ENCODE assay signal across 7 mouse cellular contexts in the genomic region with DNA sequence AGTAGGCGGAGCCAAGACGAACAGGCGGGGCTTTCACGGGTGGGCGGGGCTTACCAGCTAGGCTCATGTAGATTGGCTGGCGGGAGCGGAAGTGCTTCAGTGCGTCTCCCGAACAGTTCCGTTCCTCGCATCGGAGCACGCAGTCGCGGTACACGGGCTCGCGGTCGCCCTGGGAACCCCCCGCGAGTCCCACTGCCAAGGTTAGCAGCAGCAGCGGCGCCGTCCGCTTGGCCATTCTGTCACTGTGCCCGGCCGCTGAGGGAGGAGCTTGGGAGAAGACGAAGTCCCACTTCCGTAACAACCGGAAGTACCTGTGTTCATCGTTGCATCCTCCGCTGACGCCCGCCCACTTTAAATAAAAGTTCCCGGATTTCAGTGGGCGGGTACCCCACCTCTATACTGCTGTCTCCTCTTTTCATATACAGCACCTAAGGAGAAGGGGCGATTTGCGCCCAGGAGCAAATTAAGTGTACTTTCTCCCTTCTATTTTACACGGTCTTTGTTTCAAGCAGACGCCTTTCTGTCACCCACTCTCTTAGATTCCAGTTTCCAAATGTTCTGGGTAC. TPM values are rescaled to one million over a fixed set of nuclear protein-coding genes. Genes with fewer than 3 reads are reported as not detected.
A peak's percentile ranks its signal among the peaks of the same experiment; 100 is the strongest.
DNase-seq lines count a peak whose midpoint lies in the region; ATAC-seq lines count a peak whose summit lies in the region.

Gene Pgap3, minus strand, starts transcription at position 330 of the 566 bp plus-strand sequence.

- peak; percentile 74 to 77 for DNase-seq in adrenal gland, adult 18-20 months (ENCODE audit: low spot score in 2 of 2)
- DNase-seq in embryo, embryonic 11 days, result peak; percentile 94
- peak; percentile 74 to 88 for DNase-seq in gastrocnemius, postnatal 36 days
- peak; percentile 90 to 91 for DNase-seq in left cerebral cortex, postnatal 36 days (ENCODE audit: low spot score in 2 of 2)
- peak; percentile 99 for DNase-seq in midbrain, embryonic 11.5 days (ENCODE audit: low spot score, missing footprints)
- peak; percentile 88 for DNase-seq in skeletal muscle tissue, adult 2 months (ENCODE audit: low read depth, low spot score)

- no peaks in the 10 kb centered on the region for H3K9me3 ChIP-seq in intestine, embryonic 16.5 days (ENCODE audit: control insufficient read depth, low read length)
- no peaks in the 10 kb centered on the region for H3K9me3 ChIP-seq in midbrain, embryonic 11.5 days (ENCODE audit: control insufficient read depth, low read length)

- H3K27me3 ChIP-seq in intestine, embryonic 16.5 days (replicated peaks; ENCODE audit: control insufficient read depth, insufficient read depth, low read length), result no peaks in the 10 kb centered on the region
- peaks cover 2% of the 10 kb centered on the region; the same call in 1 of the 2 replicates for H3K27me3 ChIP-seq in midbrain, embryonic 11.5 days (ENCODE audit: control insufficient read depth, insufficient read depth, low read length)

- H3K4me1 ChIP-seq in intestine, embryonic 16.5 days (ENCODE audit: control insufficient read depth, insufficient read depth, low read length), result peaks cover 15% of the 10 kb centered on the region; the same call in 1 of the 2 replicates
- H3K4me1 ChIP-seq in midbrain, embryonic 11.5 days (ENCODE audit: control insufficient read depth, insufficient read depth, low read length), result peaks cover 6% of the 10 kb centered on the region; the same call in 1 of the 2 replicates

- ATAC-seq in intestine, embryonic 16.5 days, result peak; percentile 85
- peak; percentile 93 for ATAC-seq in midbrain, embryonic 11.5 days (ENCODE audit: low FRiP score)

- under 1% methylated on average over 40 of the region's 40 CpGs for WGBS in intestine, embryonic 16.5 days
- 1% methylated on average over 40 of the region's 40 CpGs for WGBS in midbrain, embryonic 11.5 days

- H3K27ac ChIP-seq in intestine, embryonic 16.5 days (ENCODE audit: low read length), result peak within 1 kb of the TSS; percentile 100
- peak within 1 kb of the TSS; percentile 98 for H3K27ac ChIP-seq in midbrain, embryonic 11.5 days (ENCODE audit: low read depth, low read length)

- peak within 1 kb of the TSS; percentile 80 for H3K4me2 ChIP-seq in intestine, embryonic 16.5 days (ENCODE audit: low read depth, low read length)
- peak within 1 kb of the TSS; percentile 65 for H3K4me2 ChIP-seq in midbrain, embryonic 11.5 days

- peak within 1 kb of the TSS; percentile 90 for H3K9ac ChIP-seq in intestine, embryonic 16.5 days (ENCODE audit: low read depth, low read length)
- peak within 1 kb of the TSS; percentile 78 for H3K9ac ChIP-seq in midbrain, embryonic 11.5 days (ENCODE audit: low read length)

- no peaks in the 10 kb centered on the region for H3K36me3 ChIP-seq in intestine, embryonic 16.5 days (ENCODE audit: control insufficient read depth, insufficient read depth, low read length)
- no peaks in the 10 kb centered on the region for H3K36me3 ChIP-seq in midbrain, embryonic 11.5 days (ENCODE audit: control insufficient read depth, insufficient read depth, low read length)

- intact Hi-C loops in gastrocnemius, postnatal 36 days (cut with DNase I), result no loop called here
- intact Hi-C loops in left cerebral cortex, postnatal 36 days (cut with DNase I), result no loop called here

- H3K4me3 ChIP-seq in intestine, embryonic 16.5 days (ENCODE audit: low read length), result peak within 1 kb of the TSS; percentile 79
- H3K4me3 ChIP-seq in midbrain, embryonic 11.5 days (ENCODE audit: low read depth, low read length), result peak within 1 kb of the TSS; percentile 71

RNA-seq across cellular contexts. Expression of gene Pgap3, which starts in this region (rescaled TPM):
- total RNA-seq in adrenal gland, adult 18-20 months (2021), result 1 to 10 TPM; 5.3 to 6.2 TPM
- total RNA-seq in gastrocnemius, postnatal 36 days (2021), result 1 to 10 TPM; 1.8 to 2.2 TPM
- 19.5 and 20.4 TPM in 2 replicates for polyA plus RNA-seq in intestine, embryonic 16.5 days (2015; fragmentation: Nextera tagmentation; extraction: Ambion mirVana)
- total RNA-seq in left cerebral cortex, postnatal 36 days (2021), result 10 to 100 TPM in 1 of 2 experiments, 1 to 10 TPM in 1; 9.9 to 10.9 TPM
- 5.6 and 5.7 TPM in 2 replicates for polyA plus RNA-seq in midbrain, embryonic 11.5 days (2014; fragmentation: Nextera tagmentation; extraction: Ambion mirVana)

Comparison
In these comparisons a context has a peak if more than half of its experiments do, and no peak if none do; other contexts are left out.
1. Peak in every context shown above with its lines: DNase-seq, ATAC-seq, H3K4me3 ChIP-seq and H3K27ac ChIP-seq.